Mouse (Mus musculus): Measurements from ENCODE around the gene Slc2a4. TPM values are rescaled to one million over a fixed set of nuclear protein-coding genes. Genes with fewer than 3 reads are reported as not detected.

Slc2a4 gene
- not detected for polyA plus RNA-seq (2017; shearing (Covaris generic))

DNA sequence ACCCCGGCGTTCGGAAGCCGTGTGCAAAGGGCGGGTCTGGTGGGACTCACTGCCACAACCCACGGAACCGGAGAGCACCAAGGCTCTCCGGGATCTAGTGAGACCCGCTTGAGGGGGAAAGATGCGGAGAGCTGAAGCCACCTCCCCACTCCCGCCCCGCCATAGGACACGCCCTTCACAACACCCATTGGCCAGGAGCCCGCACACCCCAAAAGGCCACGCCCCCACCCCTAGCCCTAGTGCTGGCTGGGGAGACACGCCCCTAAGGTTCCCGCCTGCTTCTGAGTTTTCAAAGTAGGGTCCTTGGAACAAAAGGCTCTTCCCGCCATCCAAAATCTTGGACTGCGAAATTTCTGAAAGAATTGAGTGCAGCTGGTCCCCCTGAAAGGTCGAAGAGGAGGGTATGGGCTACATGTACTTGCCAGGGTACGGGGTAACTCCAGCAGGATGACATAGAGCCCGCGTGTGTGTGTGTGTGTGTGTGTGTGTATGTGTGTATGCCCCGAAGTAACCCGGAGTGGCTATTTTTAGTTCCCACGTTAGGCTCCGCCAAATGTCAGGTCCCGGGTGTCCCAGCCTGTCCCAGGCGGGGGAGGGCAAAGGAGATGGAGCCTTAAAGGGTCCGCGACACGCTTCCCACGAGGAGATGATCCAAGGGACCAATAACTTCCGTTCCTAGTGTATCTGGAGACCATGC, at the start of gene Slc2a4:
TSS of gene Slc2a4 (minus strand) at position 123 of the 697 bp plus-strand sequence.

GRCm38 (mm10) chr11:69995391-69995960, 47.5 kb upstream of the Slc2a4 start, which contains the start of gene Phf23:
Gene Phf23 (plus strand): TSS chr11:69995777.

DNA sequence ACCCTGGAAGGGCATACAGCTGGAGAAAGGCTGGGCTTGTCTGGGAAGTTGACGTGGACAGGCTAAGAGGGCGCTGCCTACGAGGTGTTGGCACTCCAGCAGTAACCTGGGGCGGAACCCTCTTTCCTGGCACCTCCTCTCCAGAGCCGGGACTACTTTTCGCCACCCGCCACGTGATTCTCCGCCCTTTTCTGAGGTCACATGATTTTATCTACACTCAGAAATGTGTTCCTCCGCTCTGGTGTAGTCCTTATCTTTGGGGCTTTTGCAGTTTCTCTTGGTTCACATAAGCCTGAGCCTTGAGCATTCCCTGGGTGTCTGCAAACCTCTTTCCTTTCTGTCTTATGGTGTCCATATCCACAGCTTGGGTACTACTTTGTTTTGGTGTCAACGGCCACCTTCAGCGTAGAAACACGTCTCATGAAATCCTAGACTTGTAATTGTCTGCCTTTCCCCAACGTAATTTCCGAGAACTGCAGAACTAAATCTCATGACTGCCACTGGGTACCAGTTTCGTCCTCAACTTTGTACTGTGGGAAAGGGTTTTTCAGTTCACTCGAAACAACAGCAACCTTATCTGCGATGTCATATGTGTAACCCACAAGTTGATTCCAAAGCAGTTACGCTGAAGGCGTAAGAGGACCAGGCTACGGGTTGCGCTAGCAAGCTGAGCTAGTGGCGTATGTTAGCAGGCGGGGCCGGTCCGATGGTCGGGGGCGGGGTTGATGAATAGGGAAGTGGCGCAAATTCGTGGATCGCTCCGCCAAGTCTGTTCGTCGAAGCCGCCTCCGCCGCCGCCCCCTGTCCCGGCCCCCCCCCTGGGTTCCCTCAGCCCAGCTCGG, 43.1 kb upstream of the Slc2a4 start, which contains the start of gene Gabarap:
TSS of gene Gabarap (plus strand) at position 294 of the 842 bp plus-strand sequence.

DNA sequence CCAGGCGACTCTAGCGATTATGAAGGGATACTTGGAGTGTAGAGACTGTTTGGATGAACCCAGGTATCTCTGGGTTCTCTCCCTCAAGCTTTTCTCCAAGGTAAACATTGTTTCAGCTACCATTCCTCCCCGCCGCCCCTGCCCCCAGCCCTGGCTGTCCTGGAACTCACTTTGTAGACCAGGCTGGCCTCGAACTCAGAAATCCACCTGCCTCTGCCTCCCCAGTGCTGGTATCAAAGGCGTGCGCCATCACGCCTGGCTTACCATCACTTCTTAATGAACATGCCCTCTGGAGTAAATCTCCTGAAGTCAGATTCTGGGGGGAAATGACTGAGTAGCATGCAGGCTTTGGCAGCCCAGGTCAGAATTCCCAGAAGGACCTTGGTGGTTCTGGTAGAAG, 34.2 kb upstream of the Slc2a4 start, which contains the start of gene Elp5:
TSS of gene Elp5 (minus strand) at position 293 of the 400 bp plus-strand sequence.

GRCm38 (mm10) chr11:69981141-69981762, 33.3 kb upstream of the Slc2a4 start, which contains the start of gene Ctdnep1:
Gene Ctdnep1 (plus strand): TSS chr11:69981156.

DNA sequence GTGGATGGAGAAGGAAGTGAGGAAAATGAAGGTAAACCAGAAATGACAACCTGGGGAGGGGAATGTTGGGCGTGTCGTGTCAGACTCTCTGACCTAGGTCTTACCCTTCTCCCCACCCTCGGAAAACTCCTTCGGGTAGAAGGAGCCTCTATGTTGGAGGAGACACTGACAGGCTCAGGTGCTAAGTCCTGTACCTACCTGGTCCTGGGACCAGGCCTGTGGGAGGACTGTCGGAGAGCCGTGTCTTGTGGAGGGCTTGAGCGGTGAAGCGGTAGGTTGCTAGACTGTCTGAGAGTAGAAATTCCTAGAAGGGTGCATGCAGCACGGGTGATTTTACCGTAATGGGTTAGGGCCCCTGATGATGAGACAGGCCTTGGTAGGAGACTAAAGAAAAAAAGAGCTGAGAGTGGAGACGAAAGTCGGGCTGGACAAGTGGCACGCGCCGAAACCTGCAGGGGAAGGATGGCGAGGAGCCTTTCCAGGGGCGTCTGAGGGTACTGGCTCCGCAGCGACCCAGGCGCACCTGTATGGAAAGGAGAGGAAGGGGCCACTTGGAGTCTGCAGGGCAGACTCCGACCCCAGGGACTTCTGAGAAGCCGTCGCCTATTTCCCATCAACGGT, 16.8 kb upstream of the Slc2a4 start, which contains the start of gene Cldn7:
TSS of gene Cldn7 (plus strand) at position 130 of the 621 bp plus-strand sequence.

DNA sequence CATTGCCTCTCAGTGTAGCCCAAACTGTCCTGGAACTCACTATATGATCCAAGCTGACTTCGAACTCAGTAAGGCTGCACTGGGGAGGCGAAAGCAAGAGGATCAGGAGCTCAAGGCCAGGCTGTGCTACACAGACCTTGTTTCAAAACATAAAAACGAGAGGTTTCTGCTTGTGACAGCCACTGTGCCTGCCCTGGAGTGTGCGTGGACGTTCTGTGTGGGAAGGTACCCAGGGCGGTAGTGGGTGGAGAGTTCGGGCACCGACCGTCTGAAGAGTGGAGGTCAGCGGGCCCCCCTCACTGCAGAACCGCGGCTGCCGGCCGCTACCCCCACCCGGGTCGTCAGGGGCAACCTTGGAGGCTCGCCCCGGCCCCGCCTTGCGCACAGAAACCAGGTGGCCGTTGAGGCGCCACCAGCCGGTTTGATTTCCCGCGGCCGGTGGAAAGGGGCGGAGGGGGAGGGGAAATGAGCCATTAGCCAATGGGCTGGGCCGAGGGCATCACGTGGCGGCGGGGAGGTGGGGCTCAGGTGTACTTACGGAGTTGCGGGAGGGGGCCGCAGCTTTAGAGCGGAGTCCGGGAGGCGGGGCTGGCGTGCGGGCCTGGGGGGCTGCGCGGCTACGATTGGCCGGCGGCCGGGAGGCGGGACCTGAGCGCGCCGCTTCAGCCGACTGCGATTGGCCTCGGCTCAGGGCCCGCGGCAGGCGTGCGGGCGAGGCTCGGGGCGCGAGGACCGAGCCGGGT, 12.7 kb downstream of the Slc2a4 start, which contains the start of gene Ybx2:
TSS of gene Ybx2 (plus strand) at position 660 of the 743 bp plus-strand sequence.

DNA sequence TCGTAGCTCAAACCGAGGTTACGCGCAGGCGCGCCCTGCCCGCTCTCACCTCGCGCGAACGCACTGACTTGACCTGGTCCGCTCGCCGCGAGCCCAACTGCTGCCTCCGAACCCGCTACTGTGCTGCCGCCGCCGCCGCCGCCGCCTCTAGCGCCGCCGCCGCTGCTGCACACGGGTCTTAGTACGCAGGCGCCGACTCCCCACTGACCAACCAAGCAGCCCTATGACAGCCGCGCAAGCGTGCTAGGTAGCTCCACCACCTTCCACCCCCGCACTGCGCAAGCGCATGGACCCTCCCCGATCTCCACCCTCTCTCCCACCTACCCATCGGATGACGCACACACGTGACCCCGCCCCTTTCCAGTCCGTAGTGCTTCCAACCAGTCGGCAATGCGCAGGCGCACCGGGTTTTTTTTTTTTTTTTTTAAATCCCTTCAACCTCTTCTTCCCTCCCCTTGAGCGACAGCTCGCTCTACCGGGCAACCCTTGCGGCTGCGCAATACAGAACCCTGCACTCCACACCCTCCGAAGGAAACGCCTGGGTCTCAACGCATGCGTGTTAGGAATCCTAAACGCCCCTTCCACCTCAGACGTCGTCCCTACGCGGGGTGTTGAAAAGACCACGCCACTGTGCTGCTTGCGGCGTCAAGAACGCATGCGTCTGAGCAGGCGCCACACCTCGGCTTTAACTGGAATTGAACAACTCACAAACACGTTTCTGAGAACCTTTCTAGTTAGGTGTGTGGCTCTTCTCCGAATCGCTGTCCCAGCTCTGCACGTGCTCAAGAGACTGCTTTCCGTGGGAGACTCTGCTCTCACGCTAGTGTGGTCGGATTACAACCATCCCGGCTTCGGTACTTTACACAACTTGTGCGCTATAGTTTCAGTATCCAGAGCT, 26.6 kb downstream of the Slc2a4 start, which contains the start of gene Eif5a:
TSS of gene Eif5a (minus strand) at position 845 of the 898 bp plus-strand sequence.

DNA sequence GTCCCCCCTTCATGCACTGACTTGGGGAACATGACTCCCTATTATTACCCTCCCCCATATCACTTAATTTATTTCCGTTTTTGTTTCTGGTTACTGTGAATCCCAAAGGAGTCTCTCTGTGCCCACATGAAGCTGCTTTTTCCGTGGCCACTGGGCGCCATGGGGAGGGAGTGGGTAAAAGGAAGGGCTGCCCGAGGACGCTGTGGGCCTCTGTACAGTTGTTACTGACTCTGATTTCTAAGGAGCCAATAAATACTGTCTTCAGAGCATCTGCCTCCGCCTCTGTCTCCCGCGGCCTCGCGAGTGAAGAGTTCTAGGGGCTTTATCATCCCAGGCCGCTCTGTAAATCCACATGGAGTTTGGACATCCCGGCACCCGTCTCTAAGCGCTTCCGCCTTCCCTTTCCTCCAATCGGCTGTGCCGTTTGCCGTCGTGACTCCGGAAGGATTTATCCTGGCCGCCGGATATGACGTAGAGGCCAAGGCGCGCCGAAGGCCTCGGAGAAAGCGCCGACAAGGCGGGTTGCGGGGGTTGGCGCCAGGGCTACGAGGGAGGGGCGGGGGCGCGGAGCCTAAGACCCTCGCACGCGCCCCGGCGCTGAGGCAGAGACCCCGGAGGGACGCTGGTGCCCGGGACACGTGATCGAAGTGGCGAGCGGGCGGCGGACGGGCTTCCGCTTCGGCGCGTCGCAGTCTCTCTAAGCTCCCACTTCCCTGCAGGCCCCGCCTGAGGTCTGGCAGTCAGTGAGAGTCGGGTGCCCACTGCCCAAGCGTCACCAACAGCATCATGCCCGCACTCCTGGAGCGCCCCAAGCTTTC, 34.2 kb downstream of the Slc2a4 start, which contains the start of gene Gps2:
TSS of gene Gps2 (plus strand) at position 335 of the 818 bp plus-strand sequence.

GRCm38 (mm10) chr11:69900471-69901405, 47.2 kb downstream of the Slc2a4 start, which contains the start of the genes 2810408A11Rik and Neurl4:
Gene 2810408A11Rik (minus strand): TSS chr11:69900987.
Gene Neurl4 (plus strand): TSS chr11:69901072.

GRCm38 (mm10) chr11:69895291-69895690, 52.7 kb downstream of the Slc2a4 start, which contains the start of gene Acap1:
Gene Acap1 (minus strand): TSS chr11:69895539.

Other genes starting within 250 kb of the Slc2a4 start
- gene Polr2a, start 189.6 kb downstream of the Slc2a4 start, polyA plus RNA-seq (2017; shearing (Covaris generic)), result 60.5 TPM
- not detected for gene Slc35g3, start 186.2 kb downstream of the Slc2a4 start, polyA plus RNA-seq (2017; shearing (Covaris generic))
- 7.6 TPM for gene Zbtb4, start 182.3 kb downstream of the Slc2a4 start, polyA plus RNA-seq (2017; shearing (Covaris generic))
- 1.4 TPM for gene Chrnb1, start 152.2 kb downstream of the Slc2a4 start, polyA plus RNA-seq (2017; shearing (Covaris generic))
- not detected for gene Fgf11, start 146.3 kb downstream of the Slc2a4 start, polyA plus RNA-seq (2017; shearing (Covaris generic))
- not detected for gene Tmem102, start 142.6 kb downstream of the Slc2a4 start, polyA plus RNA-seq (2017; shearing (Covaris generic))
- gene Gm39566, start 132.9 kb downstream of the Slc2a4 start, polyA plus RNA-seq (2017; shearing (Covaris generic)), result not detected
- not detected for gene Spem2, start 129.7 kb downstream of the Slc2a4 start, polyA plus RNA-seq (2017; shearing (Covaris generic))
- gene Spem1, start 126.0 kb downstream of the Slc2a4 start, polyA plus RNA-seq (2017; shearing (Covaris generic)), result not detected
- not detected for gene Nlgn2, start 110.4 kb downstream of the Slc2a4 start, polyA plus RNA-seq (2017; shearing (Covaris generic))
- gene Tmem256, start 109.7 kb downstream of the Slc2a4 start, polyA plus RNA-seq (2017; shearing (Covaris generic)), result 42.5 TPM
- gene Plscr3, start 101.8 kb downstream of the Slc2a4 start, polyA plus RNA-seq (2017; shearing (Covaris generic)), result 9.2 TPM
- not detected for gene Tnk1, start 89.5 kb downstream of the Slc2a4 start, polyA plus RNA-seq (2017; shearing (Covaris generic))
- not detected for gene Tmem95, start 70.2 kb downstream of the Slc2a4 start, polyA plus RNA-seq (2017; shearing (Covaris generic))
- 0.11 TPM for gene Kctd11, start 66.8 kb downstream of the Slc2a4 start, polyA plus RNA-seq (2017; shearing (Covaris generic))
- 462 TPM for gene Acap1, start 52.6 kb downstream of the Slc2a4 start, polyA plus RNA-seq (2017; shearing (Covaris generic))
- gene 2810408A11Rik, start 47.2 kb downstream of the Slc2a4 start, polyA plus RNA-seq (2017; shearing (Covaris generic)), result 0.80 TPM
- gene Neurl4, start 47.1 kb downstream of the Slc2a4 start, polyA plus RNA-seq (2017; shearing (Covaris generic)), result 5.4 TPM
- gene Gps2, start 34.3 kb downstream of the Slc2a4 start, polyA plus RNA-seq (2017; shearing (Covaris generic)), result 200 TPM
- 977 TPM for gene Eif5a, start 26.2 kb downstream of the Slc2a4 start, polyA plus RNA-seq (2017; shearing (Covaris generic))
- gene Ybx2, start 12.4 kb downstream of the Slc2a4 start, polyA plus RNA-seq (2017; shearing (Covaris generic)), result not detected
- not detected for gene Cldn7, start 16.6 kb upstream of the Slc2a4 start, polyA plus RNA-seq (2017; shearing (Covaris generic))
- gene Ctdnep1, start 33.0 kb upstream of the Slc2a4 start, polyA plus RNA-seq (2017; shearing (Covaris generic)), result 41.4 TPM
- 50.5 TPM for gene Elp5, start 34.3 kb upstream of the Slc2a4 start, polyA plus RNA-seq (2017; shearing (Covaris generic))
- gene Gabarap, start 43.0 kb upstream of the Slc2a4 start, polyA plus RNA-seq (2017; shearing (Covaris generic)), result 366 TPM
- 52.0 TPM for gene Phf23, start 47.6 kb upstream of the Slc2a4 start, polyA plus RNA-seq (2017; shearing (Covaris generic))
- gene Dvl2, start 52.4 kb upstream of the Slc2a4 start, polyA plus RNA-seq (2017; shearing (Covaris generic)), result 20.9 TPM
- gene Acadvl, start 67.2 kb upstream of the Slc2a4 start, polyA plus RNA-seq (2017; shearing (Covaris generic)), result 83.6 TPM
- gene Dlg4, start 68.8 kb upstream of the Slc2a4 start, polyA plus RNA-seq (2017; shearing (Covaris generic)), result 4.6 TPM
- not detected for gene Asgr1, start 105.9 kb upstream of the Slc2a4 start, polyA plus RNA-seq (2017; shearing (Covaris generic))
- gene Asgr2, start 144.5 kb upstream of the Slc2a4 start, polyA plus RNA-seq (2017; shearing (Covaris generic)), result not detected
- not detected for gene Mgl2, start 182.1 kb upstream of the Slc2a4 start, polyA plus RNA-seq (2017; shearing (Covaris generic))
- gene Clec10a, start 208.0 kb upstream of the Slc2a4 start, polyA plus RNA-seq (2017; shearing (Covaris generic)), result not detected

Measured in effector memory CD4-positive, alpha-beta T cell, adult 5 months (primary cell).